Mouse (Mus musculus) lung, postnatal 0 days (tissue): ENCODE data around the gene Gm49395. TPM values are rescaled to one million over a fixed set of nuclear protein-coding genes. Genes with fewer than 3 reads are reported as not detected.

Source experiments
- ATAC-seq: fragments of 200-750 bp; cut with Nextera tagmentation; 2 replicates; pipeline ENCODE4 v1.8.0; 2017; ENCODE audit warnings: moderate library complexity
- DNase-seq: peaks from one replicate; pipeline ENCODE4 v3.0.0-alpha.2; 2016; ENCODE audit warnings: low spot score
- H3K27ac ChIP-seq: fragments of 300-500 bp; sonication (generic); 2 replicates; pipeline ENCODE4 v1.5.1; 2014; ENCODE audit warnings: antibody characterized with exemption, mild to moderate bottlenecking, low read length, mixed read lengths
- H3K27me3 ChIP-seq: fragments of 300-500 bp; sonication (generic); replicated peaks from 2 replicates; pipeline ENCODE4 v1.6.1; 2014; ENCODE audit warnings: low read length, mixed read lengths; ENCODE audit not compliant: insufficient read depth
- H3K36me3 ChIP-seq: fragments of 300-500 bp; sonication (generic); 2 replicates; pipeline ENCODE4 v1.6.1; 2014; ENCODE audit warnings: low read length, mixed read lengths; ENCODE audit not compliant: insufficient read depth
- H3K4me1 ChIP-seq: fragments of 300-500 bp; sonication (generic); 2 replicates; pipeline ENCODE4 v1.6.1; 2014; ENCODE audit warnings: antibody characterized with exemption, low read depth, low read length, mixed read lengths; ENCODE audit not compliant: insufficient read depth
- H3K4me2 ChIP-seq: fragments of 300-500 bp; sonication (generic); replicated peaks from 2 replicates; pipeline ENCODE4 v1.6.1; 2014; ENCODE audit warnings: low read depth, mild to moderate bottlenecking, low read length, moderate library complexity, mixed read lengths
- H3K4me3 ChIP-seq: fragments of 300-500 bp; sonication (generic); 2 replicates; pipeline ENCODE4 v1.5.1; 2014; ENCODE audit warnings: low read depth, low read length
- H3K9ac ChIP-seq: fragments of 300-500 bp; sonication (generic); replicated peaks from 2 replicates; pipeline ENCODE4 v1.6.1; 2014; ENCODE audit warnings: low read depth, mild to moderate bottlenecking
- H3K9me3 ChIP-seq: fragments of 300-500 bp; sonication (generic); 2 replicates; pipeline ENCODE4 v1.6.1; 2016; ENCODE audit warnings: low read length, mixed read lengths
- CTCF ChIP-seq: IDR thresholded peaks from 2 replicates; pipeline ENCODE4 v1.5.1; 2016; ENCODE audit warnings: antibody characterized with exemption, mild to moderate bottlenecking
- EP300 ChIP-seq: IDR thresholded peaks from 2 replicates; pipeline ENCODE4 v1.6.1; 2016; ENCODE audit warnings: antibody characterized with exemption, mild to moderate bottlenecking, control low read depth
- WGBS: fragments of 180-500 bp; shearing (Covaris S2); extraction: QIAGEN DNeasy Blood & Tissue Kit; methylation state at CpG from one replicate; pipeline ENCODE4 v1.1.7; 2014; 5-methylcytosine and 5-hydroxymethylcytosine counted together
- polyA plus RNA-seq: library from polyadenylated mRNA; unstranded; fragments of >200 nt; fragmentation: Nextera tagmentation; extraction: Ambion mirVana; gene quantifications from 2 replicates; pipeline ENCODE4 v1.2.1, GENCODE M21; 2015

Gene Gm49395
- polyA plus RNA-seq, 1 experiment from 2014 or later = 8.7 TPM

DNA sequence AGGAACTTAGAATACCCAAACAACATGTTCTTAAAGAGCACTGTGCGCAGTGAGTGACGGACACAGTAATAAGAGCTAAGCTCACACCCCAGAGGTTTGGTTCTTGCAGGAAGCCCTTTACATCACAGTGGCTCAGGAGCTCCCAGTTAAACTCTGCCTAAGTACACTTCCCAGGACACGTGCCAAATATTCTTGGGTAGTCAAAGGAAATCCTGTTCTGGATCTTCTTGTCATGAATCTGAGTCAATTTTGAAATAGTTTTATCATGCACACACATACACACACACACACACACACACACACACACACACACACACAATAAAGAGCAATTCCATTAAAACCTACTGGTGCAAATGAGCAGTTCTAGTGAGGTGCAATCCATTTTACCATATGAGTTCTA lies 30.3 kb downstream of the Gm49395 start:
- DNase-seq (no peak), ATAC-seq (no peak)
- Histone ChIP-seq H3K4me1 (no peaks in the 10 kb centered on the region), H3K9ac (no peak overlapping the region), H3K9me3 (no peaks in the 10 kb centered on the region), H3K4me2 (no peak overlapping the region), H3K4me3 (no peak overlapping the region), H3K36me3 (no peaks in the 10 kb centered on the region), H3K27me3 (no peaks in the 10 kb centered on the region), H3K27ac (no peak overlapping the region)
- no peak for TF ChIP-seq CTCF
- TF ChIP-seq EP300 = no peak
- WGBS = 60% methylated on average over 3 of the region's 3 CpGs

- ATAC-seq (no peak), DNase-seq (no peak)
- H3K27me3 ChIP-seq = no peaks in the 10 kb centered on the region
- TF ChIP-seq CTCF (no peak), EP300 (no peak)
- WGBS = 81% methylated on average over 1 of the region's 1 CpGs
- H3K9ac ChIP-seq = no peak overlapping the region
- H3K27ac ChIP-seq = no peak overlapping the region
- no peaks in the 10 kb centered on the region for H3K36me3 ChIP-seq
- H3K4me2 ChIP-seq = no peak overlapping the region
- no peak overlapping the region for H3K4me3 ChIP-seq
- H3K9me3 ChIP-seq = no peaks in the 10 kb centered on the region
- no peaks in the 10 kb centered on the region for H3K4me1 ChIP-seq
These were observed 33.8 kb downstream of the Gm49395 start for GRCm38 (mm10) chr13:115067968-115068330.

DNA sequence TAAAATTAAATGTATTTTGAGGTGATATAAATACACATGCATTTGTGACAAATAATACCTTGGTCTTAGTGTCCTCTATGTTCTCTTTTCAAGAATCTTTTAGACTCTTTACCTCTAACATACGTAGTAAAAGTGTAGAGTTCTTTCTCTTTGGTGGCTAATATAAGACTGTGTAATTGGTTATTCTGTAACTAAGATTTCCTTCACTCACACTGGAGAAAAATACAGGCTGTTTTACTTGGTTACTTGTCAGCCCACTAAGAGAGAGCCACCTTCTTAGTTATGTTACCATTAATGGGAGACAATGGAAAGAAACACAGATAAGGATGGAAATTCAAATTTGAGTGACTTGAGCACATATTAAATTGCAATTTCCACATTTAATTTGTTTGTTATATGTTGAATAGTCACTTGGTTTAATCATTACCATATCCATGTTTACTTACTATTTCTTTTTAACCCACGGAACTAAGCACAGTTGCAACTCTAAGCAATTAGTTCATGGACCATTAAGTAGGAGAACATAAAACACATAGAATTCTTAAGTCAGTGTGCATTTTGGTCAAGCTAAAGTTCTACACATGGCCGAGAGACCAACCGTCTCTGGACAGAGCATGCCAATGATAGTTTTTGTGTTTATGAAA lies 34.3 kb downstream of the Gm49395 start:
- TF ChIP-seq CTCF (no peak), EP300 (no peak)
- Histone ChIP-seq H3K36me3 (no peaks in the 10 kb centered on the region), H3K4me2 (no peak overlapping the region), H3K9ac (no peak overlapping the region), H3K4me3 (no peak overlapping the region), H3K27ac (no peak overlapping the region), H3K9me3 (no peaks in the 10 kb centered on the region), H3K4me1 (no peaks in the 10 kb centered on the region), H3K27me3 (no peaks in the 10 kb centered on the region)
- DNase-seq (no peak), ATAC-seq (no peak)
- WGBS = 90% methylated on average over 4 of the region's 4 CpGs

DNA sequence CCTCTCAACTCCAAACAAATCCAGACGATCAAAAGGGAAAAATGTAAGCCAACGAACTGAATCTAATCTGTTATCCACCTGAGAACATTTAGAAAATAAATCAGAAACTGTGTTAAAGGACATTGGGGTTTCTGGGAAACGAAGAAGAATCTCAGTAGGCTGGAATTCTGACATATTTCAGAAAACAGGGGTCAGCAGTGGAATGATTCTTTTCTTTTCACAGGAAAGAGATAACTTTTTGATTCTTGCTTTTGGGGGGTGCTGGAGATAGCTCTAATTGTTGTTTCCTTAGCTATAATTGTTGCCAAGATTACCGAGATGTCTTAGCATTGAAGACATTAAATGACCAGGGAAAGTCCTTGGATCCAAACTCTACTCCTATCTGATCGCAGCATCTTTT lies 44.2 kb downstream of the Gm49395 start:
- Histone ChIP-seq H3K9me3 (no peaks in the 10 kb centered on the region), H3K36me3 (no peaks in the 10 kb centered on the region), H3K4me2 (no peak overlapping the region), H3K9ac (no peak overlapping the region), H3K27ac (no peak overlapping the region), H3K4me3 (no peak overlapping the region), H3K4me1 (peaks cover 3% of the 10 kb centered on the region; the same call in 1 of the 2 replicates), H3K27me3 (no peaks in the 10 kb centered on the region)
- no peak for DNase-seq
- no peak for TF ChIP-seq CTCF
- no peak for ATAC-seq
- 71% methylated on average over 5 of the region's 5 CpGs for WGBS

- 16% methylated on average over 9 of the region's 9 CpGs for WGBS
- H3K4me2 ChIP-seq = peak overlapping the region; percentile 42
- DNase-seq = no peak
- H3K4me1 ChIP-seq = peaks cover 3% of the 10 kb centered on the region; the same call in 1 of the 2 replicates
- no peaks in the 10 kb centered on the region for H3K9me3 ChIP-seq
- no peak overlapping the region for H3K4me3 ChIP-seq
- TF ChIP-seq EP300 = no peak
- TF ChIP-seq CTCF = no peak
- no peaks in the 10 kb centered on the region for H3K36me3 ChIP-seq
- H3K27me3 ChIP-seq = no peaks in the 10 kb centered on the region
- peak; percentile 15; the same call in 1 of the 2 replicates for ATAC-seq
- H3K27ac ChIP-seq = 0 out of 2 replicates have a peak overlapping the region, but pooled peaks have one; percentile 27
- H3K9ac ChIP-seq = no peak overlapping the region
These were observed 46.9 kb downstream of the Gm49395 start for GRCm38 (mm10) chr13:115054783-115055182.

DNA sequence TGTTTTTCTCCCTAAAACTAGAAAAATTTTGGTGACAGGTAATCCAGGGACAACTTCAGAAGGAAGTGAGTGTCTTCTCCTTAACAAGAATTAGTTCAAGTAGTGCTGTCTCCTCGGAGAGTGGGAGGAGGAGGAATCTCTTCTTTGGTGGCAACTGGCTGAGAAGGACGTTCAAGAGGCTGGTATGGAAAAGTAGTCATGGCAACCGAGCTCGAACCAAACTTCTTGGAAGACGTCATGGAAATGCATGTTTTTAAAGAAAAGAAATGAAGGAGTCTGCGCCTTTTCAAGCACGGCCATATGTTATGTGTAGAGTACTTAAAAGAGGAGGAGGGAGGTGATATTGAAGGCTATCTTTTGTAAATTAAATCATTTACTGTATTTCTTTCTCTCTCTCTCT lies 49.2 kb downstream of the Gm49395 start:
- no peak overlapping the region for H3K27ac ChIP-seq
- 58% methylated on average over 7 of the region's 7 CpGs for WGBS

More for the DNA sequence above, 49.2 kb downstream of the Gm49395 start:
- no peaks in the 10 kb centered on the region for H3K9me3 ChIP-seq
- no peak overlapping the region for H3K4me3 ChIP-seq
- H3K27me3 ChIP-seq = no peaks in the 10 kb centered on the region
- H3K36me3 ChIP-seq = no peaks in the 10 kb centered on the region
- H3K4me2 ChIP-seq = no peak overlapping the region
- no peak overlapping the region for H3K9ac ChIP-seq
- DNase-seq (no peak), ATAC-seq (no peak)
- no peak for TF ChIP-seq EP300
- TF ChIP-seq CTCF = no peak
- peaks cover 3% of the 10 kb centered on the region; the same call in 1 of the 2 replicates for H3K4me1 ChIP-seq
